Mouse (Mus musculus) left cerebral cortex, adult 2 months (tissue): ENCODE measurements around the gene AI481877. TPM values are rescaled to one million over a fixed set of nuclear protein-coding genes. Genes with fewer than 3 reads are reported as not detected.
A peak's percentile ranks its signal among the peaks of the same experiment; 100 is the strongest.

Experiments used
- DNase-seq, 2 experiments: peaks; one replicate each; pipeline ENCODE4 v3.0.0; 2021 to 2022; ENCODE audit warnings: low spot score in 2 of 2, mixed read lengths in 1 of 2; ENCODE audit errors: extremely low spot score in 1 of 2
- H3K27ac ChIP-seq: fragments of 200-600 bp; 2 replicates; pipeline ENCODE4 v1.8.1; 2022
- H3K4me3 ChIP-seq: fragments of 200-600 bp; 2 replicates; pipeline ENCODE4 v1.8.1; 2022
- CTCF ChIP-seq: fragments of 200-600 bp; IDR thresholded peaks from 2 replicates; pipeline ENCODE4 v1.8.1; 2022; ENCODE audit warnings: antibody characterized with exemption, mild to moderate bottlenecking, moderate library complexity
- intact Hi-C: fragments of 180-260 bp; cut with DNase I; formaldehyde crosslinking; loops from one replicate; pipeline ENCODE4 v1.15.1; 2025
- total RNA-seq, 2 experiments: library from RNA; stranded (reverse); gene quantifications; 2 replicates each; pipeline ENCODE4 v1.2.3; 2021

AI481877 gene
- total RNA-seq, 2 experiments from 2014 or later = not detected

GRCm38 (mm10) chr4:59043891-59044290, 94.9 kb downstream of the AI481877 start:
- no peak for DNase-seq
- intact Hi-C loops = no loop called here
- TF ChIP-seq CTCF = no peak
- H3K4me3 ChIP-seq = no peak overlapping the region
- no peak overlapping the region for H3K27ac ChIP-seq

GRCm38 (mm10) chr4:59043074-59043473, 95.7 kb downstream of the AI481877 start:
- intact Hi-C loops = no loop called here
- Histone ChIP-seq H3K4me3 (no peak overlapping the region), H3K27ac (no peak overlapping the region)
- no peak for DNase-seq
- TF ChIP-seq CTCF = no peak

GRCm38 (mm10) chr4:59040397-59041287, 98.1 kb downstream of the AI481877 start:
- intact Hi-C loops = no loop called here
- Histone ChIP-seq H3K27ac (no peak overlapping the region), H3K4me3 (no peak overlapping the region)
- TF ChIP-seq CTCF = no peak
- no peak for DNase-seq

GRCm38 (mm10) chr4:59037525-59037924, 101.3 kb downstream of the AI481877 start:
- H3K4me3 ChIP-seq = no peak overlapping the region
- intact Hi-C loops = loop anchor here (5.0 kb wide), 1 partner anchor 35 kb away; the partner anchor contains the start of gene Gm20503
- no peak for DNase-seq

GRCm38 (mm10) chr4:59036490-59037127, 102.2 kb downstream of the AI481877 start:
- Histone ChIP-seq H3K4me3 (peak overlapping the region; percentile 88), H3K27ac (no peak overlapping the region)
- TF ChIP-seq CTCF = peak; percentile 87
- intact Hi-C loops = loop anchor here (1.0 to 5.0 kb wide), 2 partner anchors 34 to 51 kb away; partner anchors contain the start of gene Gm20503
- DNase-seq = peak; percentile 57 to 72

More at GRCm38 (mm10) chr4:59037525-59037924, 101.3 kb downstream of the AI481877 start:
- TF ChIP-seq CTCF = no peak
- H3K27ac ChIP-seq = no peak overlapping the region

GRCm38 (mm10) chr4:59035786-59036350, 102.9 kb downstream of the AI481877 start:
- Histone ChIP-seq H3K4me3 (peak overlapping the region; percentile 88), H3K27ac (peak overlapping the region; percentile 84)
- TF ChIP-seq CTCF = no peak
- intact Hi-C loops = loop anchor here (1.0 to 5.0 kb wide), 3 partner anchors 34 to 153 kb away; partner anchors contain the start of genes Gm20503 and Ugcg
- no peak for DNase-seq

- Histone ChIP-seq H3K27ac (peak within 1 kb of the TSS; percentile 84), H3K4me3 (peak within 1 kb of the TSS; percentile 88)
- DNase-seq = peak; percentile 74 to 76
- intact Hi-C loops = loop anchor here (2.0 to 5.0 kb wide), 2 partner anchors 33 to 154 kb away; partner anchors contain the start of genes Gm20503 and Ugcg
- TF ChIP-seq CTCF = peak; percentile 18; the same call in 1 of the 2 replicates
Observed at GRCm38 (mm10) chr4:59034918-59035785, 103.6 kb downstream of the AI481877 start, which contains the start of gene Gng10. Gene Gng10 (plus strand): TSS chr4:59035088.

GRCm38 (mm10) chr4:59034325-59034917, 104.4 kb downstream of the AI481877 start:
- H3K4me3 ChIP-seq = peak overlapping the region; percentile 88
- intact Hi-C loops = loop anchor here (2.0 kb wide), 1 partner anchor 154 kb away; the partner anchor contains the start of gene Ugcg
- no peak for TF ChIP-seq CTCF
- DNase-seq = no peak
- peak overlapping the region; percentile 84 for H3K27ac ChIP-seq

- no peak for DNase-seq
- intact Hi-C loops = no loop called here
- Histone ChIP-seq H3K4me3 (no peak overlapping the region), H3K27ac (no peak overlapping the region)
- no peak for TF ChIP-seq CTCF
Observed at GRCm38 (mm10) chr4:59016922-59017321, 121.9 kb downstream of the AI481877 start.

GRCm38 (mm10) chr4:59015181-59015580, 123.6 kb downstream of the AI481877 start:
- intact Hi-C loops = no loop called here
- no peak for DNase-seq
- Histone ChIP-seq H3K4me3 (no peak overlapping the region), H3K27ac (no peak overlapping the region)
- no peak for TF ChIP-seq CTCF
